9 mouse cellular contexts compared by ENCODE assay signal in the genomic region with DNA sequence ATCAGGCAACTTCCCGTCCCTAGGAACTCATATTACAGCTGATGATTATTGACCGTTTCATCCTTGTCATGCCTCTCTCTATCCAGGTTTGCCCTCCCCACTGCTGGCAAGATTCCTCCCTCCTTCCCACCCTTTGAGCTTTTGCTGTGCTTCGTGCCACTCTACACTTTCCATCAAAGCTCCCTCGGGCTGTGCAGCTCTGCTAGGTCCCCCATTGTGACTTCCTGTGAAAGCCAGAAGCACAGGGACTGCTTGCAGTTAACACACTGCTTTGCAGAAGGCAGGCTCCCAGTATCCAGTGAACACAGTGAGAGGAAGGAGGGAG.
DNase-seq lines count a peak whose midpoint lies in the region; ATAC-seq and TF ChIP-seq lines count a peak whose summit lies in the region.
"Had no signal": no experiment of that assay in that cellular context is flagged by ENCODE, and none has a peak within 500 bp of the region (broad histone marks: within the 10 kb centered on the region; RNA-seq: fewer than 3 reads in every experiment).

No protein-coding gene starts in this region.

- no peak overlapping the region for H3K4me3 ChIP-seq in heart, embryonic 13.5 days
- no peak overlapping the region for H3K4me3 ChIP-seq in lung, postnatal 0 days (ENCODE audit: low read depth, low read length)
- no peak overlapping the region for H3K4me3 ChIP-seq in intestine, postnatal 0 days (ENCODE audit: low read depth, low read length)

- no peaks in the 10 kb centered on the region for H3K36me3 ChIP-seq in heart, embryonic 13.5 days
- no peaks in the 10 kb centered on the region for H3K36me3 ChIP-seq in lung, postnatal 0 days (ENCODE audit: insufficient read depth, low read length)
- no peaks in the 10 kb centered on the region for H3K36me3 ChIP-seq in intestine, postnatal 0 days (ENCODE audit: control insufficient read depth, insufficient read depth)

- no peak for TF ChIP-seq EP300 in lung, postnatal 0 days (IDR thresholded peaks at IDR 0.05)

- ATAC-seq in heart, embryonic 13.5 days (ENCODE audit: extremely low read depth, insufficient number of reproducible peaks, low FRiP score, low TSS enrichment): peak; percentile 67; the same call in 1 of the 2 replicates
- no peak for ATAC-seq in lung, postnatal 0 days
- ATAC-seq in intestine, postnatal 0 days: no peak

- no peaks in the 10 kb centered on the region for H3K27me3 ChIP-seq in heart, embryonic 13.5 days (replicated peaks)
- H3K27me3 ChIP-seq in lung, postnatal 0 days (replicated peaks; ENCODE audit: insufficient read depth, low read length): no peaks in the 10 kb centered on the region
- no peaks in the 10 kb centered on the region for H3K27me3 ChIP-seq in intestine, postnatal 0 days (replicated peaks; ENCODE audit: control insufficient read depth, insufficient read depth, low read length)

- H3K9me3 ChIP-seq in heart, embryonic 13.5 days: no peaks in the 10 kb centered on the region
- no peaks in the 10 kb centered on the region for H3K9me3 ChIP-seq in lung, postnatal 0 days (ENCODE audit: low read length)
- H3K9me3 ChIP-seq in intestine, postnatal 0 days (ENCODE audit: control insufficient read depth): no peaks in the 10 kb centered on the region

- H3K27ac ChIP-seq in heart, embryonic 13.5 days (replicated peaks): peak overlapping the region; percentile 89
- peak overlapping the region; percentile 82 for H3K27ac ChIP-seq in lung, postnatal 0 days (ENCODE audit: low read length)
- peak overlapping the region; percentile 46; the same call in 1 of the 2 replicates for H3K27ac ChIP-seq in intestine, postnatal 0 days (ENCODE audit: low read depth, low read length)

- no peak for DNase-seq in heart, postnatal 4 days
- DNase-seq in lung, postnatal 0 days (ENCODE audit: low spot score): no peak
- DNase-seq in lung, postnatal 25 days (ENCODE audit: low spot score): no peak
- DNase-seq in yolk sac, embryonic 10.5 days (ENCODE audit: low spot score): peak; percentile 38
- DNase-seq in frontal cortex, postnatal 14 days (ENCODE audit: low spot score in 2 of 2): no peak
- DNase-seq: cerebellum, adult 2 months; thymus, postnatal 25 days had no signal

- H3K4me1 ChIP-seq in heart, embryonic 13.5 days: peaks cover 65% of the 10 kb centered on the region
- peaks cover 7% of the 10 kb centered on the region; the same call in 1 of the 2 replicates for H3K4me1 ChIP-seq in lung, postnatal 0 days (ENCODE audit: insufficient read depth, low read depth, low read length)
- no peaks in the 10 kb centered on the region for H3K4me1 ChIP-seq in intestine, postnatal 0 days (replicated peaks; ENCODE audit: control insufficient read depth, insufficient read depth, low read length)

- H3K4me2 ChIP-seq in heart, embryonic 13.5 days: no peak overlapping the region
- no peak overlapping the region for H3K4me2 ChIP-seq in lung, postnatal 0 days (replicated peaks; ENCODE audit: low read depth, low read length)
- no peak overlapping the region for H3K4me2 ChIP-seq in intestine, postnatal 0 days (replicated peaks; ENCODE audit: low read depth)

- peak overlapping the region; percentile 45; the same call in 1 of the 2 replicates for H3K9ac ChIP-seq in heart, embryonic 13.5 days
- no peak overlapping the region for H3K9ac ChIP-seq in lung, postnatal 0 days (replicated peaks; ENCODE audit: low read depth)
- no peak overlapping the region for H3K9ac ChIP-seq in intestine, postnatal 0 days (ENCODE audit: low read depth, low read length)

- no peak for TF ChIP-seq CTCF in lung, postnatal 0 days (IDR thresholded peaks at IDR 0.05)
- no peak for TF ChIP-seq CTCF in intestine, postnatal 0 days (IDR thresholded peaks at IDR 0.05; ENCODE audit: low read depth)

- 36% methylated on average over 4 of the region's 4 CpGs for WGBS in heart, embryonic 13.5 days
- 35% methylated on average over 4 of the region's 4 CpGs for WGBS in lung, postnatal 0 days
- WGBS in intestine, postnatal 0 days: 41% methylated on average over 4 of the region's 4 CpGs
